Mouse (Mus musculus): Measurements from ENCODE around the gene Defb6. TPM values are rescaled to one million over a fixed set of nuclear protein-coding genes. Genes with fewer than 3 reads are reported as not detected.

Defb6 gene
- polyA plus RNA-seq (2017; shearing (Covaris generic)) = not detected

DNA sequence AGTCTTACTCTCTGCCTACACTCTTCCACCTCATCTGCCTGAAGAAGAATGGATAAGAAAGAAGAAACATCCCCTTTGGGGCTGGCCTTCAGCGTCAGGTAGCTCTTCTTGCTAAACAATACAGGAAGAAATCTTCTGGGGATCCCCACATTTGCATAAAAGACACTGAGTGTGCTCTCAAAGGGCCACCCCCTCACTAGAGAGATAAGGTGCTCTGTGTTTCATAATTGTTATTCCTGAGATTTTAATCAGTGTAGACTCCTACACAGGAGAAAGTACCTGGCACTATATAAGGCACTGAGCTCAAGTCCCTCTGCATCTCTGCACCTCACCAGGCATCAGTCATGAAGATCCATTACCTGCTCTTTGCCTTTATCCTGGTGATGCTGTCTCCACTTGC is at the start of gene Defb6:
Gene Defb6, plus strand, starts transcription at position 318 of the 400 bp plus-strand sequence.

DNA sequence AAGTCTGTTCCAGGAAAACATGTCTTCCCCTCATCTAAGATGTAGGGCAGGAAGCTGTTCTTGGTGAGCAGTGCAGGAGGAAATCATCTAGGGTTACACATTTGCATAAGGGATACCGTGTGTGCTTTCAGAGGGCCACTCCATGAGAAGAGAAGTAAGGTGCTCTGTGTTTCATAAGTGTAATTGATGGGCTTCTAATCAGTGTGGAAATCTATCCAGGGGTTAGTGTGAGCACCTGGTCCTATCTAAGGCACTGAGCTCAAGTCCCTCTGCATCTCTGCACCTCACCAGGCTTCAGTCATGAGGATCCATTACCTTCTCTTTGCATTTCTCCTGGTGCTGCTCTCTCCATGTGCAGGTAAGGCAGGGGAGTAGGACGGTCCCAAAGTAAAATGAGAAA is 14.3 kb downstream of the Defb6 start, which contains the start of gene Defb46:
Gene Defb46, plus strand, starts transcription at position 301 of the 400 bp plus-strand sequence.

DNA sequence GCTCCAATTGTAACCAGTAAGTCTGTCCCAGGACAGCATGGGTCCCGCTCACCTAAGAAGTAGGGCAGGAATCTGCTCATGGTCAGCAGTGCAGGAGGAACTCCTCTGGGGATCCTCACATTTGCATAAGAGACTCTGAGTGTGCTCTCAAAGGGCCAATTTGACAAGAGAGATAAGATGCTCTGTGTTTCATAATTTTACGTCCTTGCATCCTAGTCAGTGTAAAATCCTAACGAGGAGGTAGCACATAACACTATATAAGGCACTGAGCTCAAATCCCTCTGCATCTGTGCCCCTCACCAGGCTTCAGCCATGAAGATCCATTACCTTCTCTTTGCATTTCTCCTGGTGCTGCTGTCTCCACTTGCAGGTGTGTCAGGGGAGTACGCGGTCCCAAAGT is 22.0 kb downstream of the Defb6 start, which contains the start of gene Defb5:
Gene Defb5, plus strand, starts transcription at position 301 of the 400 bp plus-strand sequence.

Other genes with a start within 250 kb of the Defb6 start
- gene Defb40, start 247.2 kb upstream of the Defb6 start, polyA plus RNA-seq (2017; shearing (Covaris generic)) = not detected
- not detected for gene Defb37, start 234.4 kb upstream of the Defb6 start, polyA plus RNA-seq (2017; shearing (Covaris generic))
- gene Defb38, start 198.9 kb upstream of the Defb6 start, polyA plus RNA-seq (2017; shearing (Covaris generic)) = not detected
- gene Defb39, start 160.7 kb upstream of the Defb6 start, polyA plus RNA-seq (2017; shearing (Covaris generic)) = not detected
- gene Defb12, start 110.6 kb upstream of the Defb6 start, polyA plus RNA-seq (2017; shearing (Covaris generic)) = not detected
- not detected for gene Defb34, start 101.7 kb upstream of the Defb6 start, polyA plus RNA-seq (2017; shearing (Covaris generic))
- not detected for gene Gm45826, start 84.7 kb upstream of the Defb6 start, polyA plus RNA-seq (2017; shearing (Covaris generic))
- gene Defb14, start 31.1 kb upstream of the Defb6 start, polyA plus RNA-seq (2017; shearing (Covaris generic)) = not detected
- gene Defb4, start 26.8 kb upstream of the Defb6 start, polyA plus RNA-seq (2017; shearing (Covaris generic)) = not detected
- gene Defb46, start 14.4 kb downstream of the Defb6 start, polyA plus RNA-seq (2017; shearing (Covaris generic)) = not detected
- not detected for gene Defb5, start 22.1 kb downstream of the Defb6 start, polyA plus RNA-seq (2017; shearing (Covaris generic))
- not detected for gene Defb3, start 67.9 kb downstream of the Defb6 start, polyA plus RNA-seq (2017; shearing (Covaris generic))
- not detected for gene Defb8, start 222.1 kb downstream of the Defb6 start, polyA plus RNA-seq (2017; shearing (Covaris generic))